Mouse (Mus musculus): ENCODE measurements around the gene Slc26a1. TPM values are rescaled to one million over a fixed set of nuclear protein-coding genes. Genes with fewer than 3 reads are reported as not detected.
"Not testable (repeated sequence)": the region's sequence is repeated elsewhere in the genome, so short reads cannot be mapped to it uniquely, and the experiment has no call there.

Slc26a1 gene
- polyA plus RNA-seq, 1 experiment from 2014 or later: 1.5 TPM

DNA sequence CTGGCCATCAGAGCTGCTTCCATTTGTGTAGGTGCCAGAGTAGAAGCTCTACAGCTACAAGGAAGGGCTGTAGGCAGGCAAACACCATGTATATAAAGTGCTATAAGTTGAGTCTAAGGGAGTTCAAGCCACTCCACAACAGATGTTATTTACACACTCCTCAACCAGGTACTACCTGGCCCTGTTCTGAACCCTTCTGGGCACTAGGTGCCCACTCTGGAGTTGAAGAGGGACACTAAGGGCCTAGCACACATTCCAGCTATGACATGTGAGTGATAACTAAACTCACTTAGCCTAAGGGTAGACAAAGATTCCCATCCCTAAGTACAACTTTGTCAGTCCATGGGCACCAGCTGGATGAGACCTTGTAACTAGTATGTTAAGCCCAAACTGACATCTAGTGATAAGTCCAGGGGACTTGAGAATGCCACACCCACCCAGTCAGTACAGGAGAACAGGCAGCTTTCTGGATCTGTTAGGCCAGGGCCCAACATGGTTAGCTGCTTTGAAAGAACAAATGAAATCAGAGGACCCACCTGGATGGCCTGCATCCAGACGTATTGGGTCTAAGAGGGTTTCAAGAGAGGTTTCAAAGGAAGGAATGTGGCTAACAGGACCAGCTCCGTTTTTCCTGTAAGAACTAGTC lies 27.4 kb downstream of the Slc26a1 start:
- no peak overlapping the region for H3K27ac ChIP-seq (ENCODE audit: low read depth, low read length)
- no peak overlapping the region for H3K4me3 ChIP-seq (ENCODE audit: low read length)
- no peak for ATAC-seq (ENCODE audit: low FRiP score, low TSS enrichment)
- H3K4me2 ChIP-seq (replicated peaks; ENCODE audit: low read depth, low read length): no peak overlapping the region
- H3K27me3 ChIP-seq (ENCODE audit: control insufficient read depth, insufficient read depth, low read length): no peaks in the 10 kb centered on the region
- no peak overlapping the region for H3K9ac ChIP-seq (ENCODE audit: low read depth, low read length)
- no peaks in the 10 kb centered on the region for H3K4me1 ChIP-seq (ENCODE audit: control insufficient read depth, insufficient read depth, low read length)
- peaks cover 62% of the 10 kb centered on the region for H3K36me3 ChIP-seq (ENCODE audit: control insufficient read depth, insufficient read depth, low read length)
- no peaks in the 10 kb centered on the region for H3K9me3 ChIP-seq (ENCODE audit: control insufficient read depth, low read length)
- 92% methylated on average over 2 of the region's 2 CpGs for WGBS

DNA sequence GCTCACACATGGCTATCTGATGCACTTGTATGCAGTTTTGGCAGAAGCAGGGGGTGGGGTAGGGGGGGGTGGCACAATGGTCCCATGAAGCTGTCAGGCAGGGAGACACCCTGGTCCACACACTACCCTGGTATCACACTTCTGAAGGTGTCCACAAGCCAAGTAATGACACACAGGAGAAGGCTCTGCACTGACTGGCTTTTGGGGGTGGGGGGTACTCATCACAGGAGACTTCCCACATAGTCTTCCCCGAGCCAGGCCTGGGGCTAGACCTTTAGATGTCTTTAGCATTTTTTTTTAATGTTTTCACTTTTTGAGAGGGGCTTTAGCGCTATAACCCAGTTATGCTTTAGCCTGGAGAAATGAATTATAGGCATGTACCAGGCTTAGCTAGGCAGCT lies 28.1 kb downstream of the Slc26a1 start:
- Histone ChIP-seq H3K4me3 (ENCODE audit: low read length) (no peak overlapping the region), H3K4me2 (replicated peaks; ENCODE audit: low read depth, low read length) (no peak overlapping the region), H3K9ac (ENCODE audit: low read depth, low read length) (no peak overlapping the region), H3K4me1 (ENCODE audit: control insufficient read depth, insufficient read depth, low read length) (no peaks in the 10 kb centered on the region), H3K27ac (ENCODE audit: low read depth, low read length) (no peak overlapping the region), H3K9me3 (ENCODE audit: control insufficient read depth, low read length) (no peaks in the 10 kb centered on the region), H3K27me3 (ENCODE audit: control insufficient read depth, insufficient read depth, low read length) (no peaks in the 10 kb centered on the region), H3K36me3 (ENCODE audit: control insufficient read depth, insufficient read depth, low read length) (peaks cover 61% of the 10 kb centered on the region)
- ATAC-seq (ENCODE audit: low FRiP score, low TSS enrichment): no peak
- WGBS: 94% methylated on average over 2 of the region's 2 CpGs

DNA sequence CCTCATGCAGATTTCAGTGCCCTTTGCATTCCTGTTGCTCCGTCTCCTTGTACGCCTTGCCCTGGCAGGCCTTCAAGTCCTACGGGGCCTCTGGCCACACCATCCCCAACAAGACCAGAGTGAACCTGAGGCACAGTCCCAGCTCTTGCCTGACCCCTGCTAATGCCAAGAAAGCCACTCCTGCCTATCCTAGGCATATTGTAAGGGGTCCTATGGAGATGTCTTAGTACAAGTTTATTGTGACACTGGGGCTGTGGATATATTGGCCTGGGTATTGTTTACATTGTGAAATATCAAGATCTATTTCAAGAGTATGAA lies 29.1 kb downstream of the Slc26a1 start:
- H3K4me2 ChIP-seq (replicated peaks; ENCODE audit: low read depth, low read length): no peak overlapping the region
- peaks cover 55% of the 10 kb centered on the region for H3K36me3 ChIP-seq (ENCODE audit: control insufficient read depth, insufficient read depth, low read length)
- H3K27me3 ChIP-seq (ENCODE audit: control insufficient read depth, insufficient read depth, low read length): no peaks in the 10 kb centered on the region
- WGBS: 91% methylated on average over 3 of the region's 3 CpGs
- ATAC-seq (ENCODE audit: low FRiP score, low TSS enrichment): no peak
- H3K4me3 ChIP-seq (ENCODE audit: low read length): no peak overlapping the region
- no peaks in the 10 kb centered on the region for H3K9me3 ChIP-seq (ENCODE audit: control insufficient read depth, low read length)
- H3K27ac ChIP-seq (ENCODE audit: low read depth, low read length): no peak overlapping the region
- H3K4me1 ChIP-seq (ENCODE audit: control insufficient read depth, insufficient read depth, low read length): no peaks in the 10 kb centered on the region
- no peak overlapping the region for H3K9ac ChIP-seq (ENCODE audit: low read depth, low read length)

DNA sequence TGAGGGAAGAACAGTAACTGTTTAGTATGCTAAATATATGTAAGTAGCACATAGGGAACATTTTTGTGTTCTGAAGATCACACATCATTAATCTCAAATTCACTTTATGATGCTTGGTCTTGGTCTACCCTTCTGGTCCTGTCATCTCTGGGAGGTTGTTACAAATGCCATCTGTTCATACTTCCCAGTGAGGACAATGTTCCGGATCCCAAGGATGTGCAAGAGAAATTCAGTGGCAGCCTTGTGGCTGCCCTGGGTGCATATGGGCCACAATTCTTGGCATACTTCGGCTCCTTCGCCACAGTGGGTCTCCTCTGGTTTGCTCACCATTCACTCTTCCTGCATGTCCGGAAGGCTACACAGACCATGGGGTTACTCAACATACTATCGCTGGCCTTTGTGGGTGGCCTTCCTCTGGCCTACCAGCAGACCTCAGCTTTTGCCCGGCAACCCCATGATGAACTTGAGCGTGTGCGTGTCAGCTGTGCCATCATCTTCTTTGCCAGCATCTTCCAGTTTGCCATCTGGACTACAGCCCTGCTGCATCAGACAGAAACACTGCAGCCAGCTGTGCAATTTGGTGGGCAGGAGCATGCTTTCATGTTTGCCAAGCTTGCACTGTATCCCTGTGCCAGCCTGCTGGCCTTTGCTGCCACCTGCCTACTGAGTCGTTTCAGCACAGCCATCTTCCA lies 29.6 kb downstream of the Slc26a1 start:
- peaks cover 53% of the 10 kb centered on the region for H3K36me3 ChIP-seq (ENCODE audit: control insufficient read depth, insufficient read depth, low read length)
- no peak overlapping the region for H3K27ac ChIP-seq (ENCODE audit: low read depth, low read length)
- ATAC-seq (ENCODE audit: low FRiP score, low TSS enrichment): no peak
- no peaks in the 10 kb centered on the region for H3K27me3 ChIP-seq (ENCODE audit: control insufficient read depth, insufficient read depth, low read length)
- 92% methylated on average over 9 of the region's 9 CpGs for whole genome bisulfite sequencing
- H3K4me2 ChIP-seq (replicated peaks; ENCODE audit: low read depth, low read length): no peak overlapping the region
- no peaks in the 10 kb centered on the region for H3K4me1 ChIP-seq (ENCODE audit: control insufficient read depth, insufficient read depth, low read length)
- H3K9me3 ChIP-seq (ENCODE audit: control insufficient read depth, low read length): no peaks in the 10 kb centered on the region
- no peak overlapping the region for H3K9ac ChIP-seq (ENCODE audit: low read depth, low read length)
- no peak overlapping the region for H3K4me3 ChIP-seq (ENCODE audit: low read length)

DNA sequence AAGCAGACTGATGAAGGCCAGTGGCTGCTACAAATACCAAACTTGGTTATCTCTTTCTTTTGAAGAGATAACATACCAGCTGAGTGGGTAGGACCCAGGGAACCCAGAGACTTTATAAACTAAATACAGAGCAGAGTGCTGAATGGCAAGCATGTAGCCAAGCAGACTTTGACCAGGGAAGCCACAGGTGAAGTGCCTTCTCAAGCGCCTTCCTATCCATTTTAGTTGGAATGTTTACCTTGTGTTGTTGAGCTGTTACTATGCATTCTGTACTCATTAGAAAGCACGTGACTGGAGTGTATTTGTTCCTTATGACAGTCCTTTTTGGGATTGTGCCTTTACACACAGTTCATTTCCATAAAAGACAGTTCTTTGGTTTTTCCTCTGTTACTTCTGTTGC lies 31.7 kb downstream of the Slc26a1 start:
- 86% methylated on average over 2 of the region's 2 CpGs for WGBS
- no peak for ATAC-seq (ENCODE audit: low FRiP score, low TSS enrichment)

DNA sequence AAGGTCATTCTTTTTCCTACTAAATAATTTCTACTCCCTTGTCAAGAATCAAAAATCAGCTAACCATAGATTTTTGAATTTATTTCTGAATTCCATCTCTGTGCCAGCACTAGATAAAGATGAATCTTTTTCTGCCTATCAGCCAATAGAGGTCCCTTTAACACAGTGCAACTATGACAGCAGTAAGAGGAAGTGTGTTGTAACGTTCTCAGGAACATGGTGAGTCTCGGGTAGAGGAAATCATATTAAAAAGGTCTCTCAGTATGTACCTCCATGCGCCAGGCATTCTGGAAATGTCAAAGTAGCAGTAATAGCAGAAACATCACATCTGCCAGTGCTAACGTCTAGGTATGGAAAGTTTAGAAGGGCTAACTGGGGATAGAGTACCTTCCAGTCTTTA lies 39.2 kb downstream of the Slc26a1 start:
- Histone ChIP-seq H3K4me1 (ENCODE audit: control insufficient read depth, insufficient read depth, low read length) (no peaks in the 10 kb centered on the region), H3K9ac (ENCODE audit: low read depth, low read length) (no peak overlapping the region), H3K27ac (ENCODE audit: low read depth, low read length) (no peak overlapping the region), H3K36me3 (ENCODE audit: control insufficient read depth, insufficient read depth, low read length) (peaks cover 3% of the 10 kb centered on the region; the same call in 1 of the 2 replicates), H3K9me3 (ENCODE audit: control insufficient read depth, low read length) (no peaks in the 10 kb centered on the region), H3K27me3 (ENCODE audit: control insufficient read depth, insufficient read depth, low read length) (no peaks in the 10 kb centered on the region), H3K4me3 (ENCODE audit: low read length) (no peak overlapping the region), H3K4me2 (replicated peaks; ENCODE audit: low read depth, low read length) (no peak overlapping the region)
- no peak for ATAC-seq (ENCODE audit: low FRiP score, low TSS enrichment)
- WGBS: 74% methylated on average over 4 of the region's 4 CpGs

More for the DNA sequence above, 31.7 kb downstream of the Slc26a1 start:
- no peaks in the 10 kb centered on the region for H3K9me3 ChIP-seq (ENCODE audit: control insufficient read depth, low read length)
- no peak overlapping the region for H3K4me2 ChIP-seq (replicated peaks; ENCODE audit: low read depth, low read length)
- no peak overlapping the region for H3K27ac ChIP-seq (ENCODE audit: low read depth, low read length)
- no peaks in the 10 kb centered on the region for H3K4me1 ChIP-seq (ENCODE audit: control insufficient read depth, insufficient read depth, low read length)
- peaks cover 48% of the 10 kb centered on the region for H3K36me3 ChIP-seq (ENCODE audit: control insufficient read depth, insufficient read depth, low read length)
- no peak overlapping the region for H3K9ac ChIP-seq (ENCODE audit: low read depth, low read length)
- H3K4me3 ChIP-seq (ENCODE audit: low read length): no peak overlapping the region
- H3K27me3 ChIP-seq (ENCODE audit: control insufficient read depth, insufficient read depth, low read length): no peaks in the 10 kb centered on the region

DNA sequence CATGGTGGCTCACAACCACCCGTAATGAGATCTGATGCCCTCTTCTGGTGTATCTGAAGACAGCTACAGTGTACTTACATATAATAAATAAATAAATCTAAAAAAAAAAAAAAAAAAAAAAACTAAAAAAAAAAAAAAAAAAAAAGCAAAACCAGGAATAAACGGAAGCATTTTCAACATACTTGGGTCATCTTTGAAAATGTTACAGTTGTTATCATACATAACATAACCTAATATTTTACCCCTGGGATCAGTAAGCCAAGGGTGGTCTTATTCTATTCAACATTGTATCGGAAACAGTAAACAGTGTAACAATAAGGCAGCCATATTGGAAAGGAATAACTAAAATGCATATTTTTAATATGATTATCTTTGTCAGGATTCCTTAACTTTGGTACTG lies 41.3 kb downstream of the Slc26a1 start:
- H3K27ac ChIP-seq (ENCODE audit: low read depth, low read length); H3K27me3 ChIP-seq (ENCODE audit: control insufficient read depth, insufficient read depth, low read length); H3K36me3 ChIP-seq (ENCODE audit: control insufficient read depth, insufficient read depth, low read length); ATAC-seq (ENCODE audit: low FRiP score, low TSS enrichment); H3K4me2 ChIP-seq (replicated peaks; ENCODE audit: low read depth, low read length); H3K9me3 ChIP-seq (ENCODE audit: control insufficient read depth, low read length); H3K4me3 ChIP-seq (ENCODE audit: low read length); H3K4me1 ChIP-seq (ENCODE audit: control insufficient read depth, insufficient read depth, low read length); H3K9ac ChIP-seq (ENCODE audit: low read depth, low read length): not testable (repeated sequence)
- 83% methylated on average over 2 of the region's 3 CpGs for WGBS

DNA sequence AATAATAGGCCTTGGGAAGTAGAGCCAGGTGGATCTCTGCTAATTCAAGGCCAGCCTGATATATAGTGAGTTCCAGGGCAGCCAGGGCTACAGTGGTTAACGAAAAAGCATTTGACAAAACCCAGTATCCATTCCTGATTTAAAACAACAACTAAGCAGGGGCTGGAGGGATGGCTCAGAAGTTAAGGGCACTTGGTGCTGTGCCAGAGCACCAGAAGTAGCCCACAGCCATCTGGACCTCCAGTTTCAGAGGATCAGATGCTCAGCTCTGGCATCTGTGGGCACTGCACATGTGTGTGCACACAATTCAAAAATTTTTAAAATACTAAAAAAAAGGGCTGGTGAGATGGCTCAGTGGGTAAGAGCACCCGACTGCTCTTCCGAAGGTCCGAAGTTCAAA lies 41.7 kb downstream of the Slc26a1 start:
- ATAC-seq (ENCODE audit: low FRiP score, low TSS enrichment): no peak
- no peak overlapping the region for H3K27ac ChIP-seq (ENCODE audit: low read depth, low read length)
- 96% methylated on average over 4 of the region's 4 CpGs for WGBS
- H3K36me3 ChIP-seq (ENCODE audit: control insufficient read depth, insufficient read depth, low read length): peaks cover 3% of the 10 kb centered on the region; the same call in 1 of the 2 replicates
- H3K9me3 ChIP-seq (ENCODE audit: control insufficient read depth, low read length): no peaks in the 10 kb centered on the region
- H3K4me2 ChIP-seq (replicated peaks; ENCODE audit: low read depth, low read length): no peak overlapping the region
- H3K4me1 ChIP-seq (ENCODE audit: control insufficient read depth, insufficient read depth, low read length): peaks cover 8% of the 10 kb centered on the region
- no peaks in the 10 kb centered on the region for H3K27me3 ChIP-seq (ENCODE audit: control insufficient read depth, insufficient read depth, low read length)
- H3K4me3 ChIP-seq (ENCODE audit: low read length): no peak overlapping the region
- no peak overlapping the region for H3K9ac ChIP-seq (ENCODE audit: low read depth, low read length)

DNA sequence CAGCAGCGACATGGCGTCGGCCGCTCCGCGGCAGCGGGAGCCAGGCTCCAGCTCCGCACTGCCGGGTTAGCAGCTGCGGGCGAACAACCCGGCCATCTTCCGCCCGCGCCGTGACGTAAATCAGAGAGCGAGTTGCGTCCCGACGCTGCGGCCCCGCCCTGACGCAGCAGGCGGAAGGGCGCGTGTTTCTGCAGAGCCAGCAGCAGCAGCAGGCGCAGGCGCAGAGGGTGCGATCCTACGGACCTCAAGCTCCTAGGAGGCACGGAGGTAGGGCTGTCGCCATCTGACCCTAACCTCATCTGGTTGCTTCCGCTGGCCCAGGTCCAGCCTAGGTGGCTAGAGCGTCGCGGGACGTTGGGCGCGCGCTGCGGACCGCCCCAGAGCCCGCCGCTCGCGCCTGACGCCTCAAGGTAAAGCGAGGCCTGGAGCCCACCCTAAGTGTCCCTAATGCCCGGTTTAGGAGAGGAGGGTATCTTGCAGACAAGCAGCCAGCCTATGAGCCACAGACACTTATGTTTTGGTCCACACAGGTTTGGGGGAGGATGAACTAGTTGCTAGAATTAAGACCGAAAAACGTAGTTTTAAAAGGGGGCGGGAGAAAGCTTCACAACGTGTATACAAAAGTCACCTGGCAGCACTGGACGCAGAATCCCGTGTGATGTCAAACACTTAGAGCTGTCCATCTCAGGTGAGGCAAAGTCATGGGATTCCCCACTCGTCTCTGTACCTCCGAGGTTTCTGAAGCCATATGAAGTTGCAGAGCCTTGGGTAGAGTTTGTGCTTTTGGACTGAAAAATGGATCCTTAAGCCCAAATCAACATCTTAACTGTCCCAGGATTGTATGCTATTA lies 45.5 kb downstream of the Slc26a1 start, which contains the start of the genes Gak and Tmem175:
Gene Gak (minus strand): TSS at position 122 of the 850 bp plus-strand sequence.
Gene Tmem175 (plus strand): TSS at position 137 of the 850 bp plus-strand sequence.
- peak; percentile 97 for ATAC-seq (ENCODE audit: low FRiP score, low TSS enrichment)
- Histone ChIP-seq H3K9ac (ENCODE audit: low read depth, low read length) (peak within 1 kb of the TSS; percentile 93), H3K4me1 (ENCODE audit: control insufficient read depth, insufficient read depth, low read length) (peaks cover 15% of the 10 kb centered on the region), H3K9me3 (ENCODE audit: control insufficient read depth, low read length) (no peaks in the 10 kb centered on the region), H3K4me2 (replicated peaks; ENCODE audit: low read depth, low read length) (peak within 1 kb of the TSS; percentile 89), H3K36me3 (ENCODE audit: control insufficient read depth, insufficient read depth, low read length) (no peaks in the 10 kb centered on the region), H3K27ac (ENCODE audit: low read depth, low read length) (peak within 1 kb of the TSS; percentile 83), H3K27me3 (ENCODE audit: control insufficient read depth, insufficient read depth, low read length) (no peaks in the 10 kb centered on the region), H3K4me3 (ENCODE audit: low read length) (peak within 1 kb of the TSS; percentile 95)
- under 1% methylated on average over 58 of the region's 58 CpGs for WGBS
